Mouse (Mus musculus): ENCODE measurements around the gene Utf1.

GRCm38 (mm10) chr7:139955505-139955904, 11.9 kb downstream of the Utf1 start:
- TF ChIP-seq RCOR1 (conservative IDR thresholded peaks at IDR 0.05; ENCODE audit: low read depth, low read length) (no peak), POLR2A (IDR thresholded peaks at IDR 0.05; ENCODE audit: low read depth, low read length) (no peak), MAFK (IDR thresholded peaks at IDR 0.05; ENCODE audit: insufficient replicate concordance, low read length) (no peak), MAX (IDR thresholded peaks at IDR 0.05; ENCODE audit: low read length) (no peak), CTCF (conservative IDR thresholded peaks at IDR 0.05 in 1 of 2, IDR thresholded peaks at IDR 0.05 in 1 of 2; ENCODE audit: low read depth in 2 of 2, low read length in 2 of 2) (no peak), TCF12 (IDR thresholded peaks at IDR 0.05; ENCODE audit: low read depth, low read length) (no peak), RAD21 (IDR thresholded peaks at IDR 0.05; ENCODE audit: low read depth, low read length) (no peak), ZNF384 (IDR thresholded peaks at IDR 0.05; ENCODE audit: low read depth, low read length) (no peak), JUND (conservative IDR thresholded peaks at IDR 0.05; ENCODE audit: low read depth, low read length) (no peak), CHD2 (IDR thresholded peaks at IDR 0.05; ENCODE audit: low read length) (no peak), NELFE (IDR thresholded peaks at IDR 0.05; ENCODE audit: low read depth, low read length) (no peak), SMC3 (IDR thresholded peaks at IDR 0.05; ENCODE audit: low read depth, low read length) (no peak), HCFC1 (IDR thresholded peaks at IDR 0.05; ENCODE audit: low read depth, low read length) (no peak), EP300 (IDR thresholded peaks at IDR 0.05; ENCODE audit: low read length) (no peak)
